Mouse (Mus musculus): ENCODE results near the gene Rexo2. TPM values are rescaled to one million over a fixed set of nuclear protein-coding genes. Genes with fewer than 3 reads are reported as not detected.

Gene Rexo2
- polyA plus RNA-seq, 1 experiment from 2014 or later, result 127 TPM

- H3K4me1 ChIP-seq, result no peaks in the 10 kb centered on the region
- H3K36me3 ChIP-seq (replicated peaks), result no peaks in the 10 kb centered on the region
- no peaks in the 10 kb centered on the region for H3K9me3 ChIP-seq
- WGBS, result 86% methylated on average over 2 of the region's 2 CpGs
- DNase-seq (ENCODE audit: extremely low spot score, low spot score), result no peak
- H3K4me3 ChIP-seq, result no peak overlapping the region
- no peaks in the 10 kb centered on the region for H3K27me3 ChIP-seq (ENCODE audit: poor library complexity, severe bottlenecking)
- no peak overlapping the region for H3K27ac ChIP-seq
Measured at GRCm38 (mm10) chr9:48421029-48421428, 59.4 kb downstream of the Rexo2 start.

GRCm38 (mm10) chr9:48420437-48420836 lies 60.0 kb downstream of the Rexo2 start:
- no peak for DNase-seq (ENCODE audit: extremely low spot score, low spot score)
- Histone ChIP-seq H3K4me1 (no peaks in the 10 kb centered on the region), H3K4me3 (no peak overlapping the region), H3K9me3 (no peaks in the 10 kb centered on the region), H3K27ac (no peak overlapping the region), H3K36me3 (replicated peaks) (no peaks in the 10 kb centered on the region), H3K27me3 (ENCODE audit: poor library complexity, severe bottlenecking) (no peaks in the 10 kb centered on the region)
- WGBS, result 85% methylated on average over 7 of the region's 7 CpGs

DNA sequence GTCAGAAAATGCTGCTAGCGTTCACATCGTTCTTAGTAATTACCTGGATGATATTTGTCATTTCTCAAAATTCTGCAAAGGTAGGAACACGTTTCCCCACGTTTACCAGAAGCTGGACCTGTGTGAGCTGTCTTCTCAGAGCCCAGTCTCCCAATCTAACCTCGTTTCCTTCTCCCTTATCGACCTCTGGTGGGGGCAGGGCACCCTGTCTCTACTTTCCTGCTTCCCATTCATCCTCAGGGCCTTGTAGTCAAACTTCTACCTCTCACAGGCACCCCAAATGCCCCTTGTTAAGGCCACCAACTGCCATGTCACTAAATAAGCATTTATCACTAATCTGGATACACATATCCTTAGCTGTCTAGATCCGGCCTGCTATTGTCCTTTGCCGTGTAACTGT lies 61.6 kb downstream of the Rexo2 start:
- H3K9me3 ChIP-seq, result no peaks in the 10 kb centered on the region
- DNase-seq (ENCODE audit: extremely low spot score, low spot score), result no peak
- H3K36me3 ChIP-seq (replicated peaks), result no peaks in the 10 kb centered on the region
- 73% methylated on average over 8 of the region's 8 CpGs for WGBS
- no peak overlapping the region for H3K27ac ChIP-seq
- H3K27me3 ChIP-seq (ENCODE audit: poor library complexity, severe bottlenecking), result no peaks in the 10 kb centered on the region
- no peaks in the 10 kb centered on the region for H3K4me1 ChIP-seq
- H3K4me3 ChIP-seq, result no peak overlapping the region

Small RNA genes within 50 kb of the gene (microRNA-seq; reads per million reads assigned to microRNA genes)
- not detected for gene Gm23653

Other genes with a start within 250 kb of the Rexo2 start
- 1.2 and 1.3 TPM in 2 replicates for gene Nxpe2, start 127.2 kb downstream of the Rexo2 start, polyA plus RNA-seq (2016; fragmentation: Nextera tagmentation; extraction: Ambion mirVana)
- 112 and 118 TPM in 2 replicates for gene Rbm7, start 14.7 kb upstream of the Rexo2 start, polyA plus RNA-seq (2016; fragmentation: Nextera tagmentation; extraction: Ambion mirVana)
- gene Gm5617, start 14.8 kb upstream of the Rexo2 start, polyA plus RNA-seq (2016; fragmentation: Nextera tagmentation; extraction: Ambion mirVana), result 28.0 and 29.9 TPM in 2 replicates
- 0.73 and 1.2 TPM in 2 replicates for gene Nnmt, start 124.5 kb upstream of the Rexo2 start, polyA plus RNA-seq (2016; fragmentation: Nextera tagmentation; extraction: Ambion mirVana)

Data from forebrain, embryonic 10.5 days (tissue).